Mouse (Mus musculus): ENCODE data around the gene Cycs.

GRCm38 (mm10) chr6:50593334-50593845 is 27.1 kb upstream of the Cycs start:
- TF ChIP-seq EP300 (IDR thresholded peaks at IDR 0.05; ENCODE audit: low read depth in 1 of 2, low read length in 2 of 2) (no peak), CTCF (IDR thresholded peaks at IDR 0.05 in 2 of 3, conservative IDR thresholded peaks at IDR 0.05 in 1 of 3; ENCODE audit: control insufficient read depth in 1 of 3, insufficient read depth in 1 of 3, low read depth in 2 of 3, low read length in 3 of 3, poor library complexity in 1 of 3, severe bottlenecking in 1 of 3) (no peak; a peak in 1 of 6 replicates), MAX (IDR thresholded peaks at IDR 0.05; ENCODE audit: low read length) (no peak), MYC (IDR thresholded peaks at IDR 0.05; ENCODE audit: low read depth, low read length) (no peak), E2F4 (IDR thresholded peaks at IDR 0.05; ENCODE audit: borderline replicate concordance, low read depth, low read length) (no peak), ZMIZ1 (IDR thresholded peaks at IDR 0.05; ENCODE audit: low read depth, low read length) (no peak), POLR2A (IDR thresholded peaks at IDR 0.05; ENCODE audit: control insufficient read depth in 1 of 2, insufficient read depth in 1 of 2, low read depth in 1 of 2, low read length in 2 of 2, poor library complexity in 1 of 2) (no peak), TAL1 (IDR thresholded peaks at IDR 0.05; ENCODE audit: low read length) (no peak), ZKSCAN1 (IDR thresholded peaks at IDR 0.05; ENCODE audit: low read depth, low read length) (no peak), KAT2A (conservative IDR thresholded peaks at IDR 0.05; ENCODE audit: low read depth, low read length) (no peak), RAD21 (IDR thresholded peaks at IDR 0.05; ENCODE audit: low read depth, low read length) (no peak), CHD2 (IDR thresholded peaks at IDR 0.05; ENCODE audit: low read length) (no peak)
